ENCODE assay signal across 29 mouse cellular contexts in genomic region chr11:115478296-115478938, GRCm38 (mm10). TPM values are rescaled to one million over a fixed set of nuclear protein-coding genes. Genes with fewer than 3 reads are reported as not detected.
A peak's percentile ranks its signal among the peaks of the same experiment; 100 is the strongest.
DNase-seq lines count a peak whose midpoint lies in the region; TF ChIP-seq lines count a peak whose summit lies in the region.
"Had no signal": no experiment of that assay in that cellular context is flagged by ENCODE, and none has a peak within 500 bp of the region (broad histone marks: within the 10 kb centered on the region; RNA-seq: fewer than 3 reads in every experiment).

No protein-coding gene starts in this region.

- H3K36me3 ChIP-seq in thymus, adult 2 months (ENCODE audit: control insufficient read depth, insufficient read depth, low read length) = peaks cover 6% of the 10 kb centered on the region; the same call in 1 of the 2 replicates
- H3K36me3 ChIP-seq in limb, embryonic 10.5 days = peaks cover 5% of the 10 kb centered on the region
- H3K36me3 ChIP-seq: forebrain, embryonic 12.5 days; hindbrain, embryonic 15.5 days had no signal

- no peaks in the 10 kb centered on the region for H3K9me3 ChIP-seq in limb, embryonic 10.5 days (replicated peaks)
- H3K9me3 ChIP-seq: embryonic facial prominence, embryonic 13.5 days; forebrain, embryonic 12.5 days; forebrain, embryonic 15.5 days; G1E; heart, embryonic 10.5 days; heart, embryonic 13.5 days; hindbrain, embryonic 12.5 days; hindbrain, embryonic 15.5 days had no signal

- no peaks in the 10 kb centered on the region for H3K27me3 ChIP-seq in thymus, adult 2 months (ENCODE audit: control insufficient read depth, insufficient read depth, low read length)
- no peaks in the 10 kb centered on the region for H3K27me3 ChIP-seq in limb, embryonic 10.5 days (ENCODE audit: low read depth, poor library complexity, severe bottlenecking)
- H3K27me3 ChIP-seq: embryonic facial prominence, embryonic 13.5 days; forebrain, embryonic 12.5 days; forebrain, embryonic 15.5 days; heart, embryonic 13.5 days; hindbrain, embryonic 12.5 days; hindbrain, embryonic 15.5 days had no signal

- no peak overlapping the region for H3K4me3 ChIP-seq in left cerebral cortex, adult 2 months
- peak overlapping the region; percentile 37 for H3K4me3 ChIP-seq in thymus, adult 2 months (ENCODE audit: control insufficient read depth, insufficient read depth, low read length)
- H3K4me3 ChIP-seq in olfactory bulb, adult 2 months (ENCODE audit: insufficient read depth, low read depth, low read length) = no peak overlapping the region
- no peak overlapping the region for H3K4me3 ChIP-seq in limb, embryonic 10.5 days
- H3K4me3 ChIP-seq: embryonic facial prominence, embryonic 13.5 days; erythroblast, embryonic 14.5 days; forebrain, embryonic 12.5 days; forebrain, embryonic 15.5 days; heart, embryonic 10.5 days; heart, embryonic 13.5 days; hindbrain, embryonic 12.5 days; hindbrain, embryonic 15.5 days had no signal

- DNase-seq in left cerebral cortex, adult 2 months (ENCODE audit: extremely low spot score in 1 of 2, low spot score in 2 of 2) = no peak
- DNase-seq in left cerebral cortex, adult 11 months (ENCODE audit: low spot score) = no peak
- DNase-seq in thymus, adult 2 months = no peak
- no peak for DNase-seq in thymus, postnatal 25 days
- DNase-seq in brain, adult 2 months (ENCODE audit: low read depth, low spot score) = peak; percentile 69
- no peak for DNase-seq in limb, embryonic 10.5 days (ENCODE audit: low spot score)
- DNase-seq in heart, adult 9 months (ENCODE audit: low spot score in 2 of 2) = no peak
- DNase-seq: adrenal gland, adult 2 months; adrenal gland, postnatal 14 days; cerebellum, adult 11-12 months; cerebellum, adult 9-10 months; cerebellum, postnatal 14 days; gastrocnemius, postnatal 25 days; heart, adult 18-20 months had no signal

- intact Hi-C loops in left cerebral cortex, adult 2 months (cut with DNase I) = no loop called here

- no peak for TF ChIP-seq POLR2A in thymus, adult 2 months (IDR thresholded peaks at IDR 0.05; ENCODE audit: control insufficient read depth, extremely low read depth, insufficient read depth, low read length, poor library complexity)
- TF ChIP-seq POLR2A in olfactory bulb, adult 2 months (IDR thresholded peaks at IDR 0.05; ENCODE audit: insufficient read depth, low read depth, low read length) = no peak

- WGBS in thymus, adult 2 months = 69% methylated on average over 9 of the region's 9 CpGs
- 38% methylated on average over 9 of the region's 9 CpGs for WGBS in olfactory bulb, adult 2 months
- WGBS in limb, embryonic 10.5 days = 88% methylated on average over 9 of the region's 9 CpGs

- peaks cover 45% of the 10 kb centered on the region for H3K4me1 ChIP-seq in thymus, adult 2 months (replicated peaks; ENCODE audit: control insufficient read depth, insufficient read depth, low read length)
- H3K4me1 ChIP-seq in olfactory bulb, adult 2 months (ENCODE audit: control insufficient read depth, insufficient read depth, low read length) = peaks cover 14% of the 10 kb centered on the region
- H3K4me1 ChIP-seq in limb, embryonic 10.5 days = peaks cover 35% of the 10 kb centered on the region

- no peak for TF ChIP-seq CTCF in left cerebral cortex, adult 2 months (IDR thresholded peaks at IDR 0.05)
- no peak for TF ChIP-seq CTCF in thymus, adult 2 months (IDR thresholded peaks at IDR 0.05; ENCODE audit: borderline replicate concordance, control insufficient read depth, extremely low read depth, insufficient read depth, low read length, poor library complexity)
- no peak for TF ChIP-seq CTCF in olfactory bulb, adult 2 months (IDR thresholded peaks at IDR 0.05; ENCODE audit: insufficient read depth, low read depth, low read length)

- H3K27ac ChIP-seq in left cerebral cortex, adult 2 months = peak overlapping the region; percentile 21; the same call in 1 of the 2 replicates
- peak overlapping the region; percentile 22; the same call in 1 of the 2 replicates for H3K27ac ChIP-seq in thymus, adult 2 months (ENCODE audit: control insufficient read depth, insufficient read depth, low read length)
- peak overlapping the region; percentile 64 for H3K27ac ChIP-seq in olfactory bulb, adult 2 months (ENCODE audit: insufficient read depth, low read depth, low read length)
- H3K27ac ChIP-seq in limb, embryonic 10.5 days = no peak overlapping the region
- H3K27ac ChIP-seq: embryonic facial prominence, embryonic 13.5 days; forebrain, embryonic 12.5 days; forebrain, embryonic 15.5 days; heart, embryonic 10.5 days; heart, embryonic 13.5 days; hindbrain, embryonic 12.5 days; hindbrain, embryonic 15.5 days had no signal

RNA-seq across cellular contexts. Expression of gene Armc7, which starts 3.0 kb away (rescaled TPM):
- 10 to 100 TPM; 11.9 to 18.0 TPM for total RNA-seq in left cerebral cortex, adult 2 months (2021)
- 86.1 and 91.3 TPM in 2 replicates for polyA plus RNA-seq in thymus, adult 2 months (2012; rRNA removed)
- not detected in 2 replicates for polyA plus RNA-seq in olfactory bulb, adult 2 months (2012; ENCODE audit: insufficient read depth, insufficient read length, low replicate concordance, missing spikeins)
- polyA plus RNA-seq in limb, embryonic 10.5 days (2016; fragmentation: Nextera tagmentation; extraction: Ambion mirVana) = 7.0 and 9.9 TPM in 2 replicates

RNA-seq across cellular contexts. Expression of gene Nt5c, which starts 13.2 kb away (rescaled TPM):
- total RNA-seq in left cerebral cortex, adult 2 months (2021) = 10 to 100 TPM; 57.6 to 67.2 TPM
- 122 and 145 TPM in 2 replicates for polyA plus RNA-seq in thymus, adult 2 months (2012; rRNA removed)
- not detected in 2 replicates for polyA plus RNA-seq in olfactory bulb, adult 2 months (2012; ENCODE audit: insufficient read depth, insufficient read length, low replicate concordance, missing spikeins)
- 66.2 and 83.5 TPM in 2 replicates for polyA plus RNA-seq in limb, embryonic 10.5 days (2016; fragmentation: Nextera tagmentation; extraction: Ambion mirVana)

RNA-seq across cellular contexts. Expression of gene Slc16a5, which starts 16.1 kb away (rescaled TPM):
- total RNA-seq in left cerebral cortex, adult 2 months (2021) = not detected
- 446 and 456 TPM in 2 replicates for polyA plus RNA-seq in thymus, adult 2 months (2012; rRNA removed)
- polyA plus RNA-seq in olfactory bulb, adult 2 months (2012; ENCODE audit: insufficient read depth, insufficient read length, low replicate concordance, missing spikeins) = not detected in 2 replicates
- polyA plus RNA-seq in limb, embryonic 10.5 days (2016; fragmentation: Nextera tagmentation; extraction: Ambion mirVana) = 0.23 and 0.25 TPM in 2 replicates
- total RNA-seq: common myeloid progenitor, adult 5-6 weeks; gastrocnemius, adult 8-10 months; gastrocnemius, postnatal 25 days; heart, postnatal 25 days; hematopoietic stem cell, adult 5-6 weeks had no signal
- polyA plus RNA-seq: adrenal gland, adult 2 months; erythroblast, embryonic 14.5 days; forebrain, embryonic 12.5 days; forebrain, embryonic 15.5 days; G1E; hindbrain, embryonic 12.5 days had no signal

RNA-seq across cellular contexts. Expression of gene Jpt1, which starts 35.8 kb away (rescaled TPM):
- total RNA-seq in left cerebral cortex, adult 2 months (2021) = 100 to 1,000 TPM; 158 to 161 TPM
- polyA plus RNA-seq in thymus, adult 2 months (2012; rRNA removed) = 654 and 686 TPM in 2 replicates
- not detected in 2 replicates for polyA plus RNA-seq in olfactory bulb, adult 2 months (2012; ENCODE audit: insufficient read depth, insufficient read length, low replicate concordance, missing spikeins)
- 483 and 492 TPM in 2 replicates for polyA plus RNA-seq in limb, embryonic 10.5 days (2016; fragmentation: Nextera tagmentation; extraction: Ambion mirVana)

RNA-seq across cellular contexts. Expression of gene Trim80, which starts 38.1 kb away (rescaled TPM):
- total RNA-seq in left cerebral cortex, adult 2 months (2021) = under 1 TPM in 1 of 2 experiments, not detected in 1; 0.16 TPM
- polyA plus RNA-seq in thymus, adult 2 months (2012; rRNA removed) = 0.79 and 0.80 TPM in 2 replicates
- polyA plus RNA-seq in olfactory bulb, adult 2 months (2012; ENCODE audit: insufficient read depth, insufficient read length, low replicate concordance, missing spikeins) = not detected in 2 replicates
- 0.18 and 0.26 TPM in 2 replicates for polyA plus RNA-seq in limb, embryonic 10.5 days (2016; fragmentation: Nextera tagmentation; extraction: Ambion mirVana)
- total RNA-seq: adrenal gland, postnatal 14 days; adrenal gland, postnatal 4 days; common myeloid progenitor, adult 5-6 weeks; G1E; gastrocnemius, adult 8-10 months; gastrocnemius, postnatal 25 days; heart, adult 18-20 months; heart, postnatal 25 days; hematopoietic stem cell, adult 5-6 weeks had no signal
- polyA plus RNA-seq: erythroblast, embryonic 14.5 days; forebrain, embryonic 12.5 days; forebrain, embryonic 15.5 days; G1E; hindbrain, embryonic 12.5 days; hindbrain, embryonic 15.5 days had no signal

Comparison
In these comparisons a context has a peak if more than half of its experiments do, and no peak if none do; other contexts are left out.
1. RNA of gene Nt5c, which starts 13.2 kb away (polyA plus RNA-seq): 122 to 145 TPM in thymus, adult 2 months and 66.2 to 83.5 TPM in limb, embryonic 10.5 days; not detected in olfactory bulb, adult 2 months; every median in the first group is over 10 times any median in the second.
2. RNA of gene Slc16a5, which starts 16.1 kb away (polyA plus RNA-seq): 446 to 456 TPM in thymus, adult 2 months; 0.23 to 0.25 TPM in limb, embryonic 10.5 days and not detected in olfactory bulb, adult 2 months; every median in the first group is over 100 times any median in the second.